Mouse (Mus musculus): ENCODE data around the gene Cnot10. TPM values are rescaled to one million over a fixed set of nuclear protein-coding genes. Genes with fewer than 3 reads are reported as not detected.

The Cnot10 gene
- total and polyA plus RNA-seq, 3 experiments, result 49.4 to 67.8 (median 58.3) TPM

GRCm38 (mm10) chr9:114671946-114672345 lies 32.0 kb upstream of the Cnot10 start:
- Histone ChIP-seq H3K9me3 (replicated peaks; ENCODE audit: low read length) (peaks cover 6% of the 10 kb centered on the region), H3K4me1 (ENCODE audit: control insufficient read depth in 1 of 2, insufficient read depth in 2 of 2) (peaks cover 4 to 31% of the 10 kb centered on the region in 2 experiments; a peak in 2 of 4 replicates), H3K4me2 (ENCODE audit: insufficient read depth, low read depth, poor library complexity, severe bottlenecking) (no peak overlapping the region), H3K9ac (ENCODE audit: insufficient read depth, low read depth) (no peak overlapping the region), H3K79me2 (replicated peaks; ENCODE audit: control insufficient read depth, extremely low read depth, insufficient read depth, poor library complexity, severe bottlenecking) (no peaks in the 10 kb centered on the region), H3K36me3 (replicated peaks in 1 of 2; ENCODE audit: control insufficient read depth in 1 of 2, insufficient read depth in 1 of 2, low read length in 1 of 2) (no peaks in the 10 kb centered on the region), H3K27me3 (replicated peaks) (no peaks in the 10 kb centered on the region), H3K4me3 (replicated peaks in 1 of 3; ENCODE audit: low read depth in 2 of 3, low read length in 2 of 3, poor library complexity in 1 of 3) (no peak overlapping the region), H3K27ac (ENCODE audit: insufficient read depth, low read depth) (no peak overlapping the region)
- in situ Hi-C loops (cut with MboI; ENCODE audit: low pct_ligation_motif_present, low pct_unique_long_range_greater_than_20kb, low sequenced_read_pairs) (no loop called here), dilution Hi-C loops (cut with MboI; ENCODE audit: extremely low pct_ligation_motif_present, extremely low pct_unique_long_range_greater_than_20kb, low sequenced_read_pairs) (no loop called here)
- DNase-seq (ENCODE audit: extremely low read depth), result peak; percentile 21
- TF ChIP-seq HCFC1 (IDR thresholded peaks at IDR 0.05; ENCODE audit: low read depth, low read length), result no peak
- TF ChIP-seq IRF4 (IDR thresholded peaks at IDR 0.05; ENCODE audit: low read depth, low read length), result no peak
- no peak for TF ChIP-seq POLR2A (IDR thresholded peaks at IDR 0.05; ENCODE audit: low read depth, low read length)
- TF ChIP-seq POLR2AphosphoS2 (IDR thresholded peaks at IDR 0.05; ENCODE audit: low read depth, low read length), result no peak
- TF ChIP-seq NELFE (IDR thresholded peaks at IDR 0.05; ENCODE audit: low read depth, low read length), result no peak
- no peak for TF ChIP-seq EP300 (IDR thresholded peaks at IDR 0.05; ENCODE audit: low read length)
- no peak for TF ChIP-seq TBP (conservative IDR thresholded peaks at IDR 0.05; ENCODE audit: low read depth, low read length)

GRCm38 (mm10) chr9:114669011-114669410 lies 29.0 kb upstream of the Cnot10 start:
- Histone ChIP-seq H3K27me3 (replicated peaks) (no peaks in the 10 kb centered on the region), H3K9ac (ENCODE audit: insufficient read depth, low read depth) (no peak overlapping the region), H3K4me3 (replicated peaks in 1 of 3; ENCODE audit: low read depth in 2 of 3, low read length in 2 of 3, poor library complexity in 1 of 3) (no peak overlapping the region), H3K36me3 (replicated peaks in 1 of 2; ENCODE audit: control insufficient read depth in 1 of 2, insufficient read depth in 1 of 2, low read length in 1 of 2) (no peaks in the 10 kb centered on the region), H3K9me3 (replicated peaks; ENCODE audit: low read length) (peaks cover 6% of the 10 kb centered on the region), H3K79me2 (replicated peaks; ENCODE audit: control insufficient read depth, extremely low read depth, insufficient read depth, poor library complexity, severe bottlenecking) (no peaks in the 10 kb centered on the region), H3K4me2 (ENCODE audit: insufficient read depth, low read depth, poor library complexity, severe bottlenecking) (no peak overlapping the region), H3K4me1 (ENCODE audit: control insufficient read depth in 1 of 2, insufficient read depth in 2 of 2) (peaks cover 4 to 31% of the 10 kb centered on the region in 2 experiments; a peak in 2 of 4 replicates), H3K27ac (ENCODE audit: insufficient read depth, low read depth) (no peak overlapping the region)
- dilution Hi-C loops (cut with MboI; ENCODE audit: extremely low pct_ligation_motif_present, extremely low pct_unique_long_range_greater_than_20kb, low sequenced_read_pairs), result no loop called here
- DNase-seq (ENCODE audit: extremely low read depth), result no peak
- TF ChIP-seq MAFK (IDR thresholded peaks at IDR 0.05; ENCODE audit: insufficient replicate concordance, low read length), result no peak
- no peak for TF ChIP-seq POLR2AphosphoS2 (IDR thresholded peaks at IDR 0.05; ENCODE audit: low read depth, low read length)
- TF ChIP-seq JUND (conservative IDR thresholded peaks at IDR 0.05; ENCODE audit: low read depth, low read length), result no peak
- TF ChIP-seq UBTF (IDR thresholded peaks at IDR 0.05; ENCODE audit: low read depth, low read length), result no peak
- in situ Hi-C loops (cut with MboI; ENCODE audit: low pct_ligation_motif_present, low pct_unique_long_range_greater_than_20kb, low sequenced_read_pairs), result no loop called here

DNA sequence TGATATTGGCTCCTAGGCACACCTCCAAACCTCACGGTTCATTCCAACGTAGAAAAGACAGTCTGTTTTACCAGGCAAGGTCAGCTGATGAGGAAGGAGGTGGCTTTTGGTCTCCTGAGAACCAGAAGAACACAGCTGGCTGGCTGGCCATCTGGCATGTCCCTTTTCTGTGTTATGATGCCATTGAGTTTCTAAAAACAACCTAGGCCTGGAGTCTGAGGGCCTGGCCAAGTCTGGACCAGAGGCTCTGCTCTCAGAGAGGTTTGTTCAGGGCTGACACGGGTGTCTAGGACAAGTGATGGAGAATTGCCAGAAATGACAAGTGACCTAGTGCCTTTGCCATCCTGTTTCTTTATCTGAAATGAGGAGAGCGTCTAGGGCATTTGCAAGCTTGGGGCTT lies 28.1 kb upstream of the Cnot10 start:
- Histone ChIP-seq H3K4me1 (ENCODE audit: control insufficient read depth in 1 of 2, insufficient read depth in 2 of 2) (peaks cover 4 to 23% of the 10 kb centered on the region in 2 experiments; a peak in 2 of 4 replicates), H3K79me2 (replicated peaks; ENCODE audit: control insufficient read depth, extremely low read depth, insufficient read depth, poor library complexity, severe bottlenecking) (no peaks in the 10 kb centered on the region), H3K9ac (ENCODE audit: insufficient read depth, low read depth) (no peak overlapping the region), H3K9me3 (replicated peaks; ENCODE audit: low read length) (peaks cover 6% of the 10 kb centered on the region), H3K4me2 (ENCODE audit: insufficient read depth, low read depth, poor library complexity, severe bottlenecking) (no peak overlapping the region), H3K36me3 (replicated peaks in 1 of 2; ENCODE audit: control insufficient read depth in 1 of 2, insufficient read depth in 1 of 2, low read length in 1 of 2) (no peaks in the 10 kb centered on the region), H3K27me3 (replicated peaks) (no peaks in the 10 kb centered on the region), H3K4me3 (replicated peaks in 1 of 3; ENCODE audit: low read depth in 2 of 3, low read length in 2 of 3, poor library complexity in 1 of 3) (no peak overlapping the region), H3K27ac (ENCODE audit: insufficient read depth, low read depth) (no peak overlapping the region)
- dilution Hi-C loops (cut with MboI; ENCODE audit: extremely low pct_ligation_motif_present, extremely low pct_unique_long_range_greater_than_20kb, low sequenced_read_pairs), result no loop called here
- in situ Hi-C loops (cut with MboI; ENCODE audit: low pct_ligation_motif_present, low pct_unique_long_range_greater_than_20kb, low sequenced_read_pairs), result no loop called here
- no peak for DNase-seq (ENCODE audit: extremely low read depth)
- no peak for TF ChIP-seq CHD1 (IDR thresholded peaks at IDR 0.05; ENCODE audit: low read depth, low read length)
- no peak for TF ChIP-seq SMC3 (IDR thresholded peaks at IDR 0.05; ENCODE audit: low read depth, low read length)
- 0 out of 2 replicates have a peak, but pooled peaks have one; percentile 18 for TF ChIP-seq ETS1 (conservative IDR thresholded peaks at IDR 0.05; ENCODE audit: low read depth, low read length)

Data from CH12.LX (cell line).